Mouse (Mus musculus): ENCODE results near the gene Cygb.
A peak's percentile ranks its signal among the peaks of the same experiment; 100 is the strongest.
"Not testable (repeated sequence)": the region's sequence is repeated elsewhere in the genome, so short reads cannot be mapped to it uniquely, and the experiment has no call there.

The Cygb gene

DNA sequence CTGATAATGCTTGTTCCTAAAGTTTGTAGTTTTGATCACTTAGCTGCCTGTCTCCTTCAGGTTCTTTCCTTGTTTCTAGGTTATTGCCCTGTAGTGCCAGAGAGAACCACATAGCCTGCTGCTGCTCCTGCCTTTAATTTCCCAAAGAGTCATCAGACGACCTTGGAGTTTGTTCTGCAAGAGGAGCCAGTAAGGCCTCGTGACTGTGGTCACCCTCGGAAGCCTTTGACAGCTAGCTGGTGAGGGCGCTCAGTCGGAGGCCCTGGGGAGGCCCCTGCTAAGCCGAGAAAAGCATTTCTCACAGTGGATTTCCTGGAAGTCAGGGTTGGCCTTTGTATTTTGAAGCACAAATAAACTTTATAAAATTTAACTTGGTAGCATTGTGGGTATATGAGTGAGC lies 21.3 kb upstream of the Cygb start:
- DNase-seq (ENCODE audit: low read depth, low spot score): not testable (repeated sequence)

GRCm38 (mm10) chr11:116674616-116675379 lies 20.7 kb upstream of the Cygb start:
- no peak for DNase-seq (ENCODE audit: low read depth, low spot score)

- no peak for DNase-seq (ENCODE audit: low read depth, low spot score)
Observed at GRCm38 (mm10) chr11:116673410-116673809, 19.3 kb upstream of the Cygb start.

- no peak for DNase-seq (ENCODE audit: low read depth, low spot score)
Observed at GRCm38 (mm10) chr11:116672595-116672994, 18.5 kb upstream of the Cygb start.

DNA sequence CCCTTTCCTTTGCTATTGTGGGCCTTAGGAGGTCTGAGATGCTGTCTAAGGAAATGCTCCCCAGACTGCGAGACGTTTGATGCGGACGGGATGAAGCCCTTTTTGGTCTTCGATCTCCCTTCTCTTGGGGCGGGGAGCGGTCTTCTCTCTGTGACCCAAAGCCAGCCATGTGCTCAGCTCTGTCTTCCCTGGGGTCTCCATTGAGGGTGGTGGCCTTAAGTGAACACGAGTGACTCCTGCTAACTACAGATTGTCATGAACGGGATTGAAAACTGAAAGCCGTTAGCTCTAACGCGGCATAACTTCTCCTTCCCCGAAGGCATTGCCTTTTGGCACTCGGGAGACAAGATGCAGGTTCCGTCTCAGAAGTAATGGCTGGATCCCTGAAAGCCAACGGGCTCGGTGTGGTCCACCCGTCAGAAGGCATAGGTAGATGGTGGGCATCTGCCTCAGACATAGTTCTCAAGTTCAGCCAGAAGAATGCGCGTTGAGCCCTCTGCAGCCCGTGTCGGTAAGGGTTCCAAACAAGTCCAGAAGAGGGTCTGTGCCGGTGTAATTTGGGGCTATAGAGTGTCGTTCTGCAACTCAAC lies 17.8 kb upstream of the Cygb start:
- no peak for DNase-seq (ENCODE audit: low read depth, low spot score)

DNA sequence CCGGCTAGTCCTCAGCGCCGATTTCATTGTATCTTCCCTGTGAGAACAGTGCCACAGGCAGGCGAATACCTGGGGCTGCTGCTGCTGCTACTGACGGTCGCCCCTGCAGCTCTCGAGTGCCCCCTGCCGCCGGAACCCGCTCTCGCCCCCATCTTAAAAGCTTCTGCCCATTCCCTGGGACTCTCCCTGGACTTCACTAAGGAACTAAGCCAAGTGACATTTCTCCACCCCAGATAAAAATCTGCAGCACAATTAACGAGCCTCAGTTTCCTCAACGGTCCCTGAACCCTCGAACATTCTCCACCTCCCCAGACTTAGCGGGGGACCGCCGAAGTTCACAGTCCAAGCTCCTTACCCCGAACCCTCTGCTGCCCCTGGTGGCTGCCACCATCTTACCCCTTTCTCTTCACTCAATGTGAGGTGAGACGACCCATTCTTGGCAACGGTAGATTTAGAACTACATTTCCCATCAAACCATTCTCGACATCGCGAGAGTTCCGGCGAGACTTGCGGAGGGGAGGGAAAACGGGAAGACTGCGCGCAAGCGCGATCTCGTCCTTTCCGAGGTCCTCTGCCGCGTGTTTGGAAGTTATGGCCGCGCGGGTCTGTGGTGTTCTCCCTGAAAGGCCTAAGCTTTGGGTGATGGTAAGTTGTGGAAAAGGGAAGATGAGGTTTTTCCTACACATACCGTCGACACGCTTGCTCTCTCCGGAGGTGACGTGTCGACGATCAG lies 17.2 kb upstream of the Cygb start:
- peak; percentile 100 for DNase-seq (ENCODE audit: low read depth, low spot score)

- DNase-seq (ENCODE audit: low read depth, low spot score): no peak
Observed at GRCm38 (mm10) chr11:116670386-116670785, 16.3 kb upstream of the Cygb start.

DNA sequence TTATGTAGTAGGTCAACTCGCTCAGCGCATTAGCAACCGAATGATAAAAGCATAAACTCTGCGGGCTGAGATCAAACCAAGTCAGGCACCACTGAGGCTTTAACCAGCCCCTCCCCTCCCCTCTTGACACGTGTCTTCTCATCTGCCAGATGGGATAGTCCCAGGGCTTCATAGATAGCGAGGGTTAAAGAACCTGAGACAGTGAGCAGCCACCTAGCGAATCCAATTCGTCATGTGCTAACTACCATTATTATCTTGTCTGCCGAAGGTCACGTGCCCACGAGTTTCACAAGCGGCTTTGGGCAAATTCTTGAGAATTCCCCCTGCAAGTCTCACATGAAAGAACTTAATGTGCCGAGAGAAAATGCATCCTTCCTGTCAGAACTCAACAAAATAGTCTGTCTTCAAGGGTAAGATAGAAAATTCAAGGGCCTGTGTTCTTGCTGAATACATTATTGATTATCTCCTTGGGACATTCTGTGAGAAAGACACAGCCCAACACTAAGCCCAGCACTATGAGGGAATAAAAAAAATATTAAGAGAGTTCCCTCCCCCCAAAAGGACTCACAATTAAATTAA lies 15.8 kb upstream of the Cygb start:
- DNase-seq (ENCODE audit: low read depth, low spot score): no peak

GRCm38 (mm10) chr11:116669316-116669715 lies 15.2 kb upstream of the Cygb start:
- DNase-seq (ENCODE audit: low read depth, low spot score): no peak

DNA sequence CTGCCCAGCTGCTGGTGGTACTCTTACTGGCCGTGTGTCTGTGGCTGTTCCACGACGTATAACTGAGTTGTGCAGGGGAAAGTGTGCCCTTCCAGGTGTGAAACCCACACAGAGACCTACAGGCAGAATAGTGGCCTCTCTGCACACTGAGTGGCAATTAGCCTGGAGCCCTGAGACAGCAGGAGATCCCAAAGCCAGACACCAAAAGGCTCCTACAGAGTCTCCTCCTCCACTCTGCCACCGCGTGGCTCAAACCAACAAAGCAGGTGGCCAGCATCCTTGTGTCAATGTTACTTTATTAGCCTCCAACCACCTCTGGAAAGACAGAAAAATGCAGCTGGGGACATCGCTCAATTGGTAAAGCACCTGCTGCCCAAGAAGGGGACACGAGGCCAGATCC lies 14.7 kb upstream of the Cygb start:
- no peak for DNase-seq (ENCODE audit: low read depth, low spot score)

DNA sequence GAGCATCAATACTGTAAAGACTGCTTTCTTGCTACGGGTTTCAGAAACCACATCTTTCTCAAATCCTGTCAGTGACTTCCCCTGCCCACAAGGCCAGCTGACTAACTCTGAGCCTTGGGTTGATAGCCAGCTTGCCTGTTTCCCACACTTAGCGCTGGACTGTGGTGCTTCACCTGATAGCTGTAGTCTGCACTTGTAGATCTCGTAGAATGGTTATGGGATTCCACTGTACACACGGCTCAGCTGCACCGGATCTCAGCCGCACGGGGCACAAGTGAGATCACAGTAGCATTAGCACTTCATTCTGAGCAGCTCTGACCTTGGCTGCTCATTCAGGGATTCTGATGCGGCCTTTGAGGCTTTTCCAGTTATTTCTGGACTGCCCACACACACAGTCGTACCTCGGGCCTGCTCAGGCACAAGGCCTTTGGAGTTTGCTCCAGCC lies 14.3 kb upstream of the Cygb start:
- no peak for DNase-seq (ENCODE audit: low read depth, low spot score)

GRCm38 (mm10) chr11:116667930-116668329 lies 13.8 kb upstream of the Cygb start:
- DNase-seq (ENCODE audit: low read depth, low spot score): no peak

GRCm38 (mm10) chr11:116667012-116667411 lies 12.9 kb upstream of the Cygb start:
- not testable (repeated sequence) for DNase-seq (ENCODE audit: low read depth, low spot score)

- DNase-seq (ENCODE audit: low read depth, low spot score): no peak
Observed at GRCm38 (mm10) chr11:116666566-116666965, 12.5 kb upstream of the Cygb start.

- no peak for DNase-seq (ENCODE audit: low read depth, low spot score)
Observed at GRCm38 (mm10) chr11:116665289-116665688, 11.2 kb upstream of the Cygb start.

- no peak for DNase-seq (ENCODE audit: low read depth, low spot score)
Observed at GRCm38 (mm10) chr11:116661948-116662377, 7.8 kb upstream of the Cygb start.

DNA sequence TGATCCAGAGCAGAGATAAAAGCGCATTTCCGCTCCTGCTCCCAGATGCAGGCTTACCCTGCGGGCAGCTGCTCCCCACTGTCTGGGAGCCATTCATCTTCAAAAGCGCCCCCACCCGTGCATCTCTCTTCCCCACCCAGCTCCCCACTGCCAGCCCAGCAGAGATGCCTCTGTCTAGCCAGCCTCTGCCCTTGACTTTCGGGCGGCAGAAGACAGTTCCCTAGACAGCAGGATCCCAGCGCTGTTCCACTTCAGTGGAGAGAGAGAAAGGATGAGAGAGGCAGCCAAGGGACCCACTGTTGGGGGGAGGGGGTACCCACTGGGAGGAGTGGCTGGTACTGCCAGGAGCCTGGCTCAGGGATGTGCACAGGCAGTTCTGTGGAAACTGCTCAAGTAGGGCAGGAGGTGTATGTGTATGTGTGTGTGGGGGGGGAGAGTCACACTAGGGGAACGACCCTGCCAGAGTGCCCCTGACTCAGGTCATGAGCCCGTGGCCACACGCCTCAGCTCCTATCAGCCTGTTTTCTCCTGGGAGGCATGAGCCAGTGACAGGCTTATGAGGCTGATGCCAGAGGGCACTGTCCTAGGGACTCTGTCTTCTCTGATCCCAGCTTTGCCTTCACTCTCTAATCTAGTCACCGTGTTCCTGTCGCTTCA lies 7.3 kb upstream of the Cygb start:
- peak; percentile 37 for DNase-seq (ENCODE audit: low read depth, low spot score)

GRCm38 (mm10) chr11:116660181-116660580 lies 6.1 kb upstream of the Cygb start:
- DNase-seq (ENCODE audit: low read depth, low spot score): no peak

DNA sequence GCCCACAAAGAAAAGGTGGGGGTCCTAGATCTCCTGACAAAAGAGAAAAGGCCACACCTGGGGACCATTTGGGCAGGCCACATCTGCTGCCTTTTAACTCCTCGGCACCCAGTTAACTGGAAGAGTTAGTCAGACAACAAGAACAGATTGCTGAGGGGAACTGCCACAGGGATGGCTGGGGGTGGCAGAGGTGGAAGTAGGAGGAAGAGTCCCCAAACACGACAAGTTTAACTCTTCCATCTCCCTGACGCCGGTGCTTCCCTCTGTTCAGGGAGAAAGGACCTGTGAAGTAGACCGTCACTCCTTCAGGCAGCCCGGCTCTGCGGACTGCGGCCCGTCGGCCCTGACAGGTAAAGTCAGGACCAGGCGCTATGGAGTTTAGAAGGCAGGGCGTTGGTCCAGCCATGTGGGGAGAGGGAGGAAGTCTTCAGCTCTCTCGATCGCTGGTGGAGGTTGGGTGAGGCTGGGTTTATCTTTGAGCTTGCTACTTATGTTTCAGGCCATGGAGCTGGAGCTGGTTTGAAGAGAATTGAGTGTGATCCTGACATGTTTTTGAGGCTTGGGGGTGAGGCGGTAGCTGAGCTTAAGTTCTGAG lies 5.0 kb upstream of the Cygb start:
- no peak for DNase-seq (ENCODE audit: low read depth, low spot score)

DNA sequence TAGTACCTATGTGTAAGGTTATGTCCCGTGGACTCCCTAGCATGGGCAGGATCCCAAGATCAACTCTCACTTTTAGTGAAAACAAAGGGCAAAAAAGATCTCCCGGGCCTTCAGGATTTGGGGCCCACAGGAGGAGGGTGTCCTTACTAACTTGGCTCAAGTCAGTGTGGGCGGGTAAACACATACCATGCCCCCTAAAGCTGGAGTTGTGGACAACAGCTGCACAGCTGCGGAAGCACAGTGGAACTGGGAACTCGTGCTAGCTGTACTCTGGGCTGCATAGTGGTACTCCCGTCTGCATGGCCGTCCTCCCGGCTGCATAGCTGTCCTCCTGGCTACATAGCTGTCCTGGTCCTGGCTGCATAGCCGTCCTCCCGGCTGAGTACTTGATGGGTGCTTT lies 4.1 kb upstream of the Cygb start:
- no peak for DNase-seq (ENCODE audit: low read depth, low spot score)

Data from mesoderm, embryonic 11.5 days (tissue).